16 mouse cellular contexts compared by ENCODE assay signal in genomic region chr9:47962161-47962560, GRCm38 (mm10).
"Had no signal": no experiment of that assay in that cellular context is flagged by ENCODE, and none has a peak within 500 bp of the region (broad histone marks: within the 10 kb centered on the region; RNA-seq: fewer than 3 reads in every experiment).

No protein-coding gene starts in this region.

- H3K4me2 ChIP-seq: limb, embryonic 15.5 days; liver, embryonic 12.5 days; lung, embryonic 14.5 days; midbrain, embryonic 11.5 days; midbrain, embryonic 15.5 days; neural tube, embryonic 13.5 days had no signal

- H3K4me1 ChIP-seq: liver, embryonic 12.5 days had no signal

- DNase-seq: kidney, postnatal 14 days; layer of hippocampus, adult 9-11 months; lung, embryonic 14.5 days; lung, postnatal 10 days; lung, postnatal 4 days; retina, postnatal 1 day; right cerebral cortex, postnatal 4 days; spleen, adult 18-20 months; thymus, adult 18-20 months; thymus, postnatal 14 days had no signal

- H3K36me3 ChIP-seq: limb, embryonic 15.5 days; liver, embryonic 12.5 days; midbrain, embryonic 15.5 days; neural tube, embryonic 13.5 days had no signal

- H3K9ac ChIP-seq: limb, embryonic 15.5 days; liver, embryonic 12.5 days; lung, embryonic 14.5 days; midbrain, embryonic 15.5 days; neural tube, embryonic 13.5 days had no signal

- ATAC-seq: intestine, postnatal 0 days; liver, embryonic 12.5 days; midbrain, embryonic 15.5 days had no signal

- H3K4me3 ChIP-seq: limb, embryonic 15.5 days; liver, embryonic 12.5 days; midbrain, embryonic 15.5 days; neural tube, embryonic 13.5 days had no signal

- H3K27ac ChIP-seq: limb, embryonic 15.5 days; liver, embryonic 12.5 days; midbrain, embryonic 15.5 days had no signal

- H3K27me3 ChIP-seq: limb, embryonic 15.5 days; liver, embryonic 12.5 days; midbrain, embryonic 15.5 days; neural tube, embryonic 13.5 days had no signal

- H3K9me3 ChIP-seq: limb, embryonic 15.5 days; liver, embryonic 12.5 days; midbrain, embryonic 15.5 days; neural tube, embryonic 13.5 days had no signal
